Mouse (Mus musculus): Measurements from ENCODE around the gene Plaur. TPM values are rescaled to one million over a fixed set of nuclear protein-coding genes. Genes with fewer than 3 reads are reported as not detected.

The Plaur gene
- polyA plus RNA-seq, 1 experiment from 2014 or later = 7.8 TPM

DNA sequence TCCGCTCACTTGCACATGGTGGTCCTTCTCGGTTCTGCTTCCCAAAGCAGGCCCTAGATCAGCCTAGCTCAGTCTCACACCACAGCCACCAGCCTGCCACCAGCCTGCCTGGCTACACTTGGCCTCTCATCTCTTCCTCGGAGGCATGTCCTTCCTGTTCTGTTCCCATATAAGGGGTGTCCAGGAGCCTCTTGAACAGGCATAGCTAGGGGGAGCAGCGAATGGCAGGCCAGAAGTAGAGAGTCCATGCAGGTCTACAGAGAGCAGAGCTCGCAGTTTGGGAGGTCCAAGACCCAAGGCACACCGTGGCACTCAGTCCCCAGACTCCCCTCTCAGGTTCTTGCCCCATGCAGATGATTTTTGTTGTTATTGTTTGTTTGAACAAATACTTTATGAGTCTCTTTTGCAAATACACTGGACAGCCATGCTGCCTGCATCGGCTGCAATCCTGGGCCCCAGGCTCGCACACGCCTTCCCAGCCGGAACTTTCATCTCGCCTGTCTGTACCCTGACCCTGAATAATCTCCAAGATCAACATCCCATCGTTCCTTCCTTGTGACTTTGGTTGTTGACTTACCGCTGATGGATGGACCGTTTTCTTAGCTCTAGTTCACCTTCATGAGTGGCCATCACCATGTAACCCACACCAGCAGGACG is 39.0 kb upstream of the Plaur start:
- ATAC-seq = peak; percentile 60; the same call in 1 of the 2 replicates
- Histone ChIP-seq H3K4me2 (replicated peaks; ENCODE audit: low read depth) (no peak overlapping the region), H3K36me3 (ENCODE audit: control insufficient read depth, insufficient read depth) (peaks cover 28% of the 10 kb centered on the region; the same call in 1 of the 2 replicates), H3K27me3 (replicated peaks; ENCODE audit: control insufficient read depth, insufficient read depth, low read length) (no peaks in the 10 kb centered on the region), H3K9me3 (ENCODE audit: control insufficient read depth) (no peaks in the 10 kb centered on the region), H3K4me3 (ENCODE audit: low read depth, low read length) (no peak overlapping the region), H3K9ac (ENCODE audit: low read depth, low read length) (no peak overlapping the region), H3K4me1 (replicated peaks; ENCODE audit: control insufficient read depth, insufficient read depth, low read length) (no peaks in the 10 kb centered on the region), H3K27ac (ENCODE audit: low read depth, low read length) (no peak overlapping the region)
- no peak for TF ChIP-seq CTCF (IDR thresholded peaks at IDR 0.05; ENCODE audit: low read depth)
- WGBS = 57% methylated on average over 15 of the region's 15 CpGs

DNA sequence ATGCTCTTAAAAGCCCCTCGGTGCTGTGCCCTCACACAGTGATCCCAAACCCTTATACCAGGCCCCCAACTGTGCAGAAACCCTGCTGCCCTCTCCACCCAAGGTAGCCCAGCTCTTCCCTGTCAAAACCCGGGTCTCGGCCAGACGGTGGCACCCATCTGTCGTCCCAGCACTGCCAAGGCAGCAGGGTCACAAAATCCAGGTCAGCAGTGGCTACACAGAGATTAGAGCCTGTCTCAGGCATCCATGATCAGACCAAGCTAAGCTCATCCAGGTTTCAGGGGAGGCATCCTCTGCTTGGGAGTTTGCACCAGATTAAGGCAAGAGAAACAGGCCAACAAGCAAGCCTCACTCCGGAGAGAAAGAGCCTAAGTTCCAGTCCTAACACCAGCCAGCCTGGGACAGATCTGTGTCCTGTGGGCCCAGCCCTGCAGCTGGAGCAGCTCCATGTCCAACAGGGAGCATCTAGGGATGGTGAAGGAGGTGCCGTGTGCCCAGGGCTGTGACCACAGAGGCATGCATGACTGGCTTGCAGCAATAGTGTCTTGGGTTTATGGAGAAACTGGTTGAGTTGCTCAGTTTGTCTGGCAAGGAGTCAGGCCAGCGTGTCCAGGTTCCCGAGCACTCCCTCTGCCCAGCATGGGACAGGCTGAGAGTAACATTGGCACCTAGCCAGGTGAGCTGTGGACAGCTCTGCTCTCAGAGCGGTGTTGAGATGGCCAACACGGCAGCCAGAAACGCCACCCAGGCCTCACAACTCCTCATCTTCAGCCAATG is 38.1 kb upstream of the Plaur start:
- H3K27ac ChIP-seq (ENCODE audit: low read depth, low read length) = no peak overlapping the region
- WGBS = 71% methylated on average over 12 of the region's 12 CpGs
- H3K4me1 ChIP-seq (replicated peaks; ENCODE audit: control insufficient read depth, insufficient read depth, low read length) = no peaks in the 10 kb centered on the region
- H3K4me3 ChIP-seq (ENCODE audit: low read depth, low read length) = no peak overlapping the region
- no peaks in the 10 kb centered on the region for H3K9me3 ChIP-seq (ENCODE audit: control insufficient read depth)
- no peaks in the 10 kb centered on the region for H3K27me3 ChIP-seq (replicated peaks; ENCODE audit: control insufficient read depth, insufficient read depth, low read length)
- no peak for ATAC-seq
- no peak overlapping the region for H3K9ac ChIP-seq (ENCODE audit: low read depth, low read length)
- TF ChIP-seq CTCF (IDR thresholded peaks at IDR 0.05; ENCODE audit: low read depth) = no peak
- H3K4me2 ChIP-seq (replicated peaks; ENCODE audit: low read depth) = no peak overlapping the region
- peaks cover 28% of the 10 kb centered on the region; the same call in 1 of the 2 replicates for H3K36me3 ChIP-seq (ENCODE audit: control insufficient read depth, insufficient read depth)

DNA sequence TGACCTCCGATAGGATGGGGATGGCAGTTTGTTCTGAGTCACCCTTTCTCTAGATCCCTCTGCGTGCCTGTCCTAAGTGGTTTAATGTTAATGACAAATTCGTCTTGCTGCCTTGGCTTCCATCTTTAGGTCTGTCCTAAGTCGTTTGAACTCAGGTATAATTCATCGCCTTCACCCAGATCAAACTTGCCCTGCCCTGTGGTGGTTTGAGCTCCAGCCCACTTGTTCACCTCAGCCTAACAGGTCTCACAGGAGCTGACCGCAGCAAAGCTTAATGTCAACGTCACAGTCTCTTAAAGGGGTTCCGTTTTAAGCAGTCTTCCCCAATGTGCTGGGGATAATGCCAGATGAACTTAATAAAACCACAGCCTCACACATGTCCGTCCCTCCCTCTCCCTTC is 36.4 kb upstream of the Plaur start:
- WGBS = 82% methylated on average over 9 of the region's 9 CpGs
- no peak for ATAC-seq

DNA sequence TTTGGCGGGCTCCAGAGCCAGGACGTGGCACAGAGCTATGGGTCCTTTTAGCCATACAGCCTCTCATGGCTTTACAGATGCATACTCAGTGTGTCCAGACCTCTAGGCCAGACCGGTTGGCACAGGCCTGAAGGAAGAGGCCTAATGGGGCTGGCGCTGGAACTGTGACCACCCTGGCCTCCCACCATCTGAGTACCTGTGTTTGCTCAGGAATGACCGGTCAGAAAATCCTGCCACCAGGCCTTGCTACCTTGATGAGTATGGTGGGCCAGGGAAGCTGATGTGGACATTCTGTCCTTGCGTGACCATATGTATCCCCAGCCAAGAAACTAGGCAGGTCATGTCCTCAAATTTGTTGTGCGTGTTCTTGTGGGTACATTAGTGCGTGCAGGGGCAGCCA is 35.1 kb upstream of the Plaur start:
- H3K27me3 ChIP-seq (replicated peaks; ENCODE audit: control insufficient read depth, insufficient read depth, low read length) = no peaks in the 10 kb centered on the region
- no peak overlapping the region for H3K27ac ChIP-seq (ENCODE audit: low read depth, low read length)
- H3K9ac ChIP-seq (ENCODE audit: low read depth, low read length) = no peak overlapping the region
- TF ChIP-seq CTCF (IDR thresholded peaks at IDR 0.05; ENCODE audit: low read depth) = no peak
- H3K4me3 ChIP-seq (ENCODE audit: low read depth, low read length) = no peak overlapping the region
- H3K4me1 ChIP-seq (replicated peaks; ENCODE audit: control insufficient read depth, insufficient read depth, low read length) = no peaks in the 10 kb centered on the region
- peaks cover 9% of the 10 kb centered on the region; the same call in 1 of the 2 replicates for H3K36me3 ChIP-seq (ENCODE audit: control insufficient read depth, insufficient read depth)
- WGBS = 97% methylated on average over 8 of the region's 8 CpGs
- H3K4me2 ChIP-seq (replicated peaks; ENCODE audit: low read depth) = no peak overlapping the region
- H3K9me3 ChIP-seq (ENCODE audit: control insufficient read depth) = no peaks in the 10 kb centered on the region
- ATAC-seq = no peak

More for the DNA sequence above, 36.4 kb upstream of the Plaur start:
- Histone ChIP-seq H3K4me3 (ENCODE audit: low read depth, low read length) (no peak overlapping the region), H3K27me3 (replicated peaks; ENCODE audit: control insufficient read depth, insufficient read depth, low read length) (no peaks in the 10 kb centered on the region), H3K9me3 (ENCODE audit: control insufficient read depth) (no peaks in the 10 kb centered on the region), H3K4me2 (replicated peaks; ENCODE audit: low read depth) (no peak overlapping the region), H3K27ac (ENCODE audit: low read depth, low read length) (no peak overlapping the region), H3K9ac (ENCODE audit: low read depth, low read length) (no peak overlapping the region), H3K36me3 (ENCODE audit: control insufficient read depth, insufficient read depth) (peaks cover 21% of the 10 kb centered on the region; the same call in 1 of the 2 replicates), H3K4me1 (replicated peaks; ENCODE audit: control insufficient read depth, insufficient read depth, low read length) (no peaks in the 10 kb centered on the region)
- TF ChIP-seq CTCF (IDR thresholded peaks at IDR 0.05; ENCODE audit: low read depth) = no peak

DNA sequence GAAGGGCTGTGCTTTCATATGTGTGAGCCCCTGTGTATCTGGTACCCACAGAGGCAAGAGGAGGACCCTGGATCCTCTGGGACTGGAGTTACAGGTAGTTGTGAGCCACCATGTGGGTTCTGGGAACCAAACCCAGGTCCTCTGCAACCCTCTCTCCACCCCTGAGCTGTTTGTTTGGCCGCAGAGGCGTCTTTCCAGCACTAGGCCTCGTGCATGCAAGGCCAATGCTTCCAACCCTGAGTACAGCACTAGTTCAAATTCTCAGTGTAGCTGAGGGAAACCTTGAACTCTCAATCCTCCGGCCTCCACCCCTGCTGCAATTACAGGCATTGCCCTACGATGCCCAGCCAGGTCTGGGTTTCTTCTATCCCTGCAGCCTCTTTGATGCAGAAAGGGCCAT is 33.6 kb upstream of the Plaur start:
- H3K9me3 ChIP-seq (ENCODE audit: control insufficient read depth) = no peaks in the 10 kb centered on the region
- H3K4me2 ChIP-seq (replicated peaks; ENCODE audit: low read depth) = no peak overlapping the region
- no peak overlapping the region for H3K27ac ChIP-seq (ENCODE audit: low read depth, low read length)
- TF ChIP-seq CTCF (IDR thresholded peaks at IDR 0.05; ENCODE audit: low read depth) = no peak
- H3K27me3 ChIP-seq (replicated peaks; ENCODE audit: control insufficient read depth, insufficient read depth, low read length) = peaks cover 8% of the 10 kb centered on the region; the same call in 1 of the 2 replicates
- ATAC-seq = no peak
- H3K4me3 ChIP-seq (ENCODE audit: low read depth, low read length) = no peak overlapping the region
- no peak overlapping the region for H3K9ac ChIP-seq (ENCODE audit: low read depth, low read length)
- no peaks in the 10 kb centered on the region for H3K4me1 ChIP-seq (replicated peaks; ENCODE audit: control insufficient read depth, insufficient read depth, low read length)
- H3K36me3 ChIP-seq (ENCODE audit: control insufficient read depth, insufficient read depth) = no peaks in the 10 kb centered on the region
- WGBS = 81% methylated on average over 5 of the region's 5 CpGs

DNA sequence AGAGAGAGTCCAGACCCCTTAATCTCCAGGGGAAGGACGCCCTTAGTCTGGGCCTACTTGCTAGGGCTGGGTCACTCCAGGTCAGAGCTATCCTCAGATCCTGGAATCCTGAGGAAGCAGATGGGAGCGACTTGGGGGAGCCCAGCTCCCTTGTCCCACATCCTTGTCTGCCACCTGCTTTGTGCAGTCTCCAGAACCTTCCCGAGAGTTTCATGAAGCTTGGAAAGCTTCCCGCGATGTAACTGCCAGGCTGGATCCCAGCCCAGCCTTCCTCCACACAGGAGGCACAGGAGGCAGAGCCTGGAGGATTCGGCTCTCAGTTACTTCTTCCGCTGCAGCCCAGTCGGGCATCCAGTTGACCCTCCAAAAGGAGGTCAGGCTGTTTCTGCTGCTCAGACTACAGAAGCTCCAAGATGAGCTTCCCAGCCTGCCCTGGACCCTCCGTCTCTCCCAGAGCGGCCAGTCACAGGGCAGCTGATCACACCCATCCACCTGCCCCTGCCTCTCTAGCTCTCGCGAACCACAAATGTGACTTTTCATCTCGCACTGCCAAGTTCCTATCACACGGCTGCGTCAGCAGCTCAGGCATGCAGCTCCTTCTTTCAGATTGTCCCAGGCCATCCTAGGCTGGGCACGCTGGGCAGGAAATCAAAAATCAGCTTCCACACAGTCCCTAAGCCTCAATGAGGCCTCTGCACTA is 32.7 kb upstream of the Plaur start:
- no peaks in the 10 kb centered on the region for H3K9me3 ChIP-seq (ENCODE audit: control insufficient read depth)
- no peak overlapping the region for H3K27ac ChIP-seq (ENCODE audit: low read depth, low read length)
- H3K4me2 ChIP-seq (replicated peaks; ENCODE audit: low read depth) = no peak overlapping the region
- 67% methylated on average over 16 of the region's 16 CpGs for WGBS
- H3K4me3 ChIP-seq (ENCODE audit: low read depth, low read length) = no peak overlapping the region
- no peaks in the 10 kb centered on the region for H3K36me3 ChIP-seq (ENCODE audit: control insufficient read depth, insufficient read depth)
- ATAC-seq = no peak
- H3K9ac ChIP-seq (ENCODE audit: low read depth, low read length) = no peak overlapping the region
- H3K4me1 ChIP-seq (replicated peaks; ENCODE audit: control insufficient read depth, insufficient read depth, low read length) = no peaks in the 10 kb centered on the region
- H3K27me3 ChIP-seq (replicated peaks; ENCODE audit: control insufficient read depth, insufficient read depth, low read length) = peaks cover 8% of the 10 kb centered on the region; the same call in 1 of the 2 replicates
- no peak for TF ChIP-seq CTCF (IDR thresholded peaks at IDR 0.05; ENCODE audit: low read depth)

All from intestine, postnatal 0 days (tissue).